Mouse (Mus musculus) embryonic facial prominence, embryonic 13.5 days (tissue): ENCODE results near the gene Pdlim1. TPM values are rescaled to one million over a fixed set of nuclear protein-coding genes. Genes with fewer than 3 reads are reported as not detected.

Source experiments
- ATAC-seq: fragments of 200-750 bp; cut with Nextera tagmentation; 2 replicates; pipeline ENCODE4 v1.8.0; 2017; ENCODE audit warnings: low read depth; ENCODE audit not compliant: insufficient number of reproducible peaks, insufficient read depth, low FRiP score, low TSS enrichment
- H3K27ac ChIP-seq: fragments of 300-500 bp; sonication (generic); 2 replicates; pipeline ENCODE4 v1.5.1; 2015; ENCODE audit warnings: moderate library complexity, mild to moderate bottlenecking, inconsistent platforms
- H3K27me3 ChIP-seq: fragments of 300-500 bp; sonication (generic); 2 replicates; pipeline ENCODE4 v1.6.1; 2015; ENCODE audit warnings: mild to moderate bottlenecking, inconsistent platforms
- H3K36me3 ChIP-seq: fragments of 300-500 bp; sonication (generic); 2 replicates; pipeline ENCODE4 v1.6.1; 2015; ENCODE audit warnings: mild to moderate bottlenecking, inconsistent platforms
- H3K4me1 ChIP-seq: fragments of 300-500 bp; sonication (generic); 2 replicates; pipeline ENCODE4 v1.6.1; 2015; ENCODE audit warnings: inconsistent platforms
- H3K4me2 ChIP-seq: fragments of 300-500 bp; sonication (generic); 2 replicates; pipeline ENCODE4 v1.6.1; 2015; ENCODE audit warnings: moderate library complexity, mild to moderate bottlenecking, inconsistent platforms
- H3K4me3 ChIP-seq: fragments of 300-500 bp; sonication (generic); 2 replicates; pipeline ENCODE4 v1.5.1; 2015; ENCODE audit warnings: mild to moderate bottlenecking, inconsistent platforms
- H3K9ac ChIP-seq: fragments of 300-500 bp; sonication (generic); 2 replicates; pipeline ENCODE4 v1.6.1; 2015; ENCODE audit warnings: mild to moderate bottlenecking, inconsistent platforms
- H3K9me3 ChIP-seq: fragments of 300-500 bp; sonication (generic); 2 replicates; pipeline ENCODE4 v1.6.1; 2016; ENCODE audit warnings: inconsistent platforms
- WGBS: fragments of 180-500 bp; shearing (Covaris S2); methylation state at CpG from one replicate; pipeline ENCODE4 v1.1.7; 2015; ENCODE audit warnings: mixed read lengths; 5-methylcytosine and 5-hydroxymethylcytosine counted together
- polyA plus RNA-seq: library from polyadenylated mRNA; unstranded; fragments of >200 nt; fragmentation: Nextera tagmentation; extraction: Ambion mirVana; gene quantifications from 2 replicates; pipeline ENCODE4 v1.2.1, GENCODE M21; 2015

The Pdlim1 gene
- polyA plus RNA-seq, 1 experiment from 2014 or later, result 154 TPM

DNA sequence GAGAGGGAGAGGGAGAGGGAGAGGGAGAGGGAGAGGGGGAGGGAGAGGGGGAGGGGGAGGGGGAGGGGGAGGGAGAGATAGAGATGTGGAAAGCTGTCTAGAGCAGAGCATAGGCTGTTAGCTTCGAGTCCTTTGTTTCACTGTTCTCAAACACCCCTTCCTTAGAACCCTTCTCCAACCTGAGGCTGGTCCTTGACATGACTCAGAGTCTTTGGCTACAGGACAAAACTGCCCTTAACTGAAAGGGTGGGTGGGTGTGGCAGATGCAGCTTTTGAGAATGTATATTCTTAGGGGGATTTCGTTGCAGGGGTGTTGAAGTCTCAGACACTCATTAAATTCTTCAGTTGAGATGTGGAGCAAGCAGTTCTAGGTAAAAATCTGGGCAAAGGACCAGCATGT is 11.8 kb upstream of the Pdlim1 start:
- Histone ChIP-seq H3K4me3 (no peak overlapping the region), H3K4me1 (no peaks in the 10 kb centered on the region), H3K27me3 (no peaks in the 10 kb centered on the region), H3K9me3 (no peaks in the 10 kb centered on the region; the same call in 1 of the 2 replicates), H3K27ac (no peak overlapping the region), H3K4me2 (no peak overlapping the region), H3K36me3 (no peaks in the 10 kb centered on the region), H3K9ac (no peak overlapping the region)
- WGBS, result 72% methylated on average over 2 of the region's 2 CpGs
- no peak for ATAC-seq

DNA sequence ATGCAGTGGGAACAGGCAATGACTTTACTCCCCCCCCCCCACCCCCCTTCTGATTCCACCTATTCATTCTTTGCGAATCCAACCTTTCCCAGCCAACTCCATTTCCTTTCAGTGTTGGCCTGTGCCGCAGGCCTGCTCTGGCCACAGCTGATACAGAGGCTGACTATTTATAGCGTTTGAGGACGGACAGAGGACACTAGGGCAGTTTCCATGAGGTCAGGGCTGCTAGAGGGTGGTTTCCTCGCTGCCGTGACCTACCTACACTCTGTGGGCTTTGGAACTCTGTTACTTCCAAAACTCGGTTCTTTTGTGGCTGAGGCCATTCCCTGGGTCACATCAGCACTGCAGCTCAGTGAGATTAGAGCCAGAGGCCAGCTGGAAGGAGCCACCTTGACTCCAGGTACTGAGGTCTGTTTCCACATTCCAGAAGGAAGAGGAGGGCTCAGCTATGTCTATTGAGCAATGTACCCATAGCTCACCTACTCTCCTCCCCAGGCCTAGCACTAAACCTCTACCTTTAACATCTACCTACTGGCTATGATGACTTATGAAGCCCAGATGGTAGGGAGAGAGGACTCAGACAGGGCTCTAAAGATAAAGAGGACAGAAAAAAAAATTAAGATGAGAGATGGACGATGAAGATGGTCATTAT is 6.9 kb upstream of the Pdlim1 start:
- Histone ChIP-seq H3K9me3 (no peaks in the 10 kb centered on the region; the same call in 1 of the 2 replicates), H3K9ac (no peak overlapping the region), H3K27me3 (no peaks in the 10 kb centered on the region), H3K4me3 (no peak overlapping the region), H3K36me3 (no peaks in the 10 kb centered on the region), H3K4me1 (no peaks in the 10 kb centered on the region), H3K27ac (no peak overlapping the region), H3K4me2 (no peak overlapping the region)
- WGBS, result 84% methylated on average over 8 of the region's 8 CpGs
- no peak for ATAC-seq

DNA sequence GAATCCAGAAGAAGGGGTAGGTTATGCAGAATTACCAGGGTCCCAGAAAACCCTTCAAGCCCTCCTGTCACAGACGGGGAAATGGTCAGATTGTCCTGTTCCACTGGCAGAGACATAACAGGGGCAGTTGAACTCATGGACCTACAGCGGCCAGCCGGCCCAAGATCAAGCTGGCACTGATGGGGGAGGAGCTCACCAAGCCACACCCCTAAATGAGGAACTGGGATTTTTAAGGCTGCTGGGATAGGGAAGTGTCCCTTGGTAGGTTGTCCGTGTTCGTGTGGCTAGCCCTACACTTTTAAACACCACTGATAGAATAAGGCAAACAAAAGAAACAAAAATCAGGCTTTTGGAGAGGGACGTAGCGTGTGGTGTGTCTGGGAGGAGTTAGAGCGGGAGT is 5.9 kb upstream of the Pdlim1 start:
- WGBS, result 90% methylated on average over 8 of the region's 8 CpGs
- Histone ChIP-seq H3K4me1 (no peaks in the 10 kb centered on the region), H3K27me3 (peaks cover 5% of the 10 kb centered on the region; the same call in 1 of the 2 replicates), H3K36me3 (no peaks in the 10 kb centered on the region), H3K9me3 (no peaks in the 10 kb centered on the region; the same call in 1 of the 2 replicates), H3K4me2 (no peak overlapping the region), H3K27ac (no peak overlapping the region), H3K4me3 (no peak overlapping the region), H3K9ac (no peak overlapping the region)
- ATAC-seq, result no peak

DNA sequence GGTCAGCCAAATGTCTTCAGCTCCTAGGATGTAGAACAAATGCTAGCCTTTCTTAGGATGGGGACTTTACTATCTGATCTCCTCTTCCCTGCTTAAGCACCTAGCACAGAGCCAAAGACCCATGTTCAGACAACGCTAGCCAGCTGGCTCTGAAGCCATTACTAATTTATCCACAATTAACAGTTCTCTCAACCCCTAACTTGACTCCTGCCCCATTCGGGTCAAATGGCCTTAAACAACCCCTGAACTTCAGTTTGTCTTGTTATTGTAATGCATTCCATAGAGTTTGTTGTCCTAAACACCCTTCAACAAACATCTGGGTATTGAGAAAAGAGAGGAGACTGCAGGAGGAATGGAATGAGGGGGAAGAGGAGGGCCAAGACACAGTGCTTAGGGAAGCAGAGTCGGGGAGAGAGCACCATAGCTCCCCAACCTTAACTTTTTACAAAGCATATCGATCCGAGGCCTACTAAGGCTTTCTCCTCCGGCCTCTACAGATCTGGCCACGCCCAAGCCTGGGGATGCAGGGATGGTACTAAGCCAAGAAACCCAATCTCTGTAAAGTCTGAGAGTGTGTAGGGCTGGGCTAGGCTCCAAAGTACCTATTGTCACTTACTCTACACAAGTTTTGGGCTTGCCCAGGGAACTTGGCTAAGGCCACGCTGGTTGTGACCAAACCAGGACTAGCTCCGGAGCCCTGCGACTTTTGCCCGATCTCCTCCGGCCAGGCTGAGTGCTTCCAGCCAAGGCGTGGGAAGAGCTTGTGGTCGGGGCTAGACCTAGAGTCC is 4.0 kb upstream of the Pdlim1 start:
- no peaks in the 10 kb centered on the region for H3K4me1 ChIP-seq
- WGBS, result 81% methylated on average over 14 of the region's 14 CpGs
- no peak overlapping the region for H3K4me2 ChIP-seq
- H3K4me3 ChIP-seq, result no peak overlapping the region
- peaks cover 16% of the 10 kb centered on the region for H3K27me3 ChIP-seq
- H3K9me3 ChIP-seq, result no peaks in the 10 kb centered on the region
- ATAC-seq, result no peak
- no peak overlapping the region for H3K27ac ChIP-seq
- no peaks in the 10 kb centered on the region for H3K36me3 ChIP-seq
- no peak overlapping the region for H3K9ac ChIP-seq

DNA sequence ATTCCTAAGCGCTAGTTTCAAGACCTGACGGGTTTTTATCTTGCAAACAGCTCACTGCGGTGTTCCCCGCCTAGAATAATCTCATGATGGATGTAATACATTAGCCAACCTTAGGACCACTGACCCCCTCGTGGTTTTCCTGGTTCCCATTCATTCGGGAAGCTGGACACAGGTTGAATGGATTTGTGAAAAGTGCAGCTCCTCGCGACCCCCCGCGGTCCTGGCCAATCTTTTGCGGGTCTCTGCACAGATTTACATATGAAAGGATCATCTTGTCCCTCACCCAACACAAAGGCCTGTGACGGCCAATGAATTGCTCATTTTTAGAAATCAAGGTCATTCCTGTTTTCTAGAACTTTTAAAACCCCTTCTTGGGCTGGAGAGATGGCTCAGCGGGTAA is 1.0 kb upstream of the Pdlim1 start:
- Histone ChIP-seq H3K4me3 (no peak overlapping the region), H3K4me1 (peaks cover 3% of the 10 kb centered on the region; the same call in 1 of the 2 replicates), H3K27me3 (peaks cover 23% of the 10 kb centered on the region), H3K9ac (no peak overlapping the region), H3K27ac (no peak overlapping the region), H3K36me3 (no peaks in the 10 kb centered on the region), H3K9me3 (no peaks in the 10 kb centered on the region), H3K4me2 (no peak overlapping the region)
- no peak for ATAC-seq
- WGBS, result 44% methylated on average over 13 of the region's 13 CpGs

DNA sequence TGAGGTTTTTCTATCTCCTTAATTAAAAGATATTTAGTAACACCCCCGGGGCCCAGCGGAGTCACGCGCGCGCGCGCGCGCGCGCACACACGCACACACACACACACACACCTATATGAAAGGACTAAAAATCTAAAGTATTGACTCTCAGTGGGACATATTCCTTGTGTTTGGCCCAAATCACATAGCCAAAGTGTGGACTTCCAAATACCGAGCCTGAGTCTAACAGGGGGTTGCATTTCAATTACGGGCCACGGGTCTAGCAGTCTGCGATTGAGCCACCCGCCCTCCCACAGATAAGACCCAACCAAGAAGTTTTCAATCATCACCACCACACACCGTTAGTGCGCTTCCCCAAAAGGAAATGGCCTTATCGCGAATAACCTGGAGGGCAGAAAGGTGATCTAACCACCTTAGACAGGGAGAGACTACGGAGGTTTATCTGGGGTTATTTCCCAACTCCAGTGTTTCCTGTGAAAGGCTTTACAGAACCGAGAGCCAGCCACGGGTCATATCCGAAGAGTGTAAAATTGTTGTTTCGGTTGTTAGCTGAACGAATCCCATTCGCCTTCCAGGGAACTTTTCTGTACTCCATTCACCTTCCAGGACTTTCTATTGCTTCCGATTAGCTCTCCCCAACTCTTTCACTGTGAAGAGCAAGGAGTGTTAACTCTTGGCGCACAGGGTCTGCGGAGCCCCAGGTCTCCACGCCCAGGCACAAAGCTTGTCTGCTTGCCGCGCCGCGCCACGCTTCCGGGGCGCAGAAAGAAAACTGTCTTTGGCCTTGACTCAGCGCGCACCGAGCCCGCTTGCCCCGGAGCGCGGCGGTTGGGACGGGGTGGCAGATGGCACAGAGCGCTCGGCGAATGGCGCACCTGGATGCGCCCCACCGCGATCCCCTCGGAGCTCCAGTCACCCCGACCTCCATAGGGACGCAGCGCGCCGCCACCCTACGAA is 1.0 kb downstream of the Pdlim1 start:
- ATAC-seq, result no peak

DNA sequence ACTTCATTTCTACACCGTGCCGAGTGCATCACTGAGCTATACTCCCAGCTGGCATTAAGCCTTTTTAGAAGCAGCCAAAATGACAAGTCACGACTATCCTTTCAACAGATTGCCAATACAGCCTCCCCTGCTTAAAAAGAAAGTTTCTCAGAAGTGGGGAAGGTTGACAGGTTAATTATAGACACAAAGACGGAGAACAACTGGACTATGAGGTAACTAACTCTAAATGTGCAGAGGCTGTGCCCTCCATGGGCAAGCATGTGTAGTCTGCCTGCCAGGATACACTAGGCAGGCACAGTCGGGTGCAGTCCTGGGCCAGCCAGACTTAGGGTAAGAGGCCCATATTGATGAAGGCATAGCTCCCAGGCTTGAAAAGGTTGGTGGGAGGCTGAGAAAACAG is 2.1 kb downstream of the Pdlim1 start:
- Histone ChIP-seq H3K9me3 (no peaks in the 10 kb centered on the region), H3K4me2 (peak overlapping the region; percentile 94), H3K4me1 (peaks cover 3% of the 10 kb centered on the region; the same call in 1 of the 2 replicates), H3K9ac (no peak overlapping the region), H3K4me3 (peak overlapping the region; percentile 12; the same call in 1 of the 2 replicates), H3K36me3 (no peaks in the 10 kb centered on the region), H3K27me3 (peaks cover 23% of the 10 kb centered on the region), H3K27ac (no peak overlapping the region)
- WGBS, result 56% methylated on average over 5 of the region's 5 CpGs
- ATAC-seq, result no peak

More for the DNA sequence above, 1.0 kb downstream of the Pdlim1 start:
- Histone ChIP-seq H3K27ac (no peak overlapping the region), H3K36me3 (no peaks in the 10 kb centered on the region), H3K4me3 (peak overlapping the region; percentile 67), H3K27me3 (peaks cover 23% of the 10 kb centered on the region), H3K9ac (peak overlapping the region; percentile 77), H3K4me1 (peaks cover 3% of the 10 kb centered on the region; the same call in 1 of the 2 replicates), H3K9me3 (no peaks in the 10 kb centered on the region), H3K4me2 (peak overlapping the region; percentile 94)
- WGBS, result 6% methylated on average over 63 of the region's 63 CpGs

DNA sequence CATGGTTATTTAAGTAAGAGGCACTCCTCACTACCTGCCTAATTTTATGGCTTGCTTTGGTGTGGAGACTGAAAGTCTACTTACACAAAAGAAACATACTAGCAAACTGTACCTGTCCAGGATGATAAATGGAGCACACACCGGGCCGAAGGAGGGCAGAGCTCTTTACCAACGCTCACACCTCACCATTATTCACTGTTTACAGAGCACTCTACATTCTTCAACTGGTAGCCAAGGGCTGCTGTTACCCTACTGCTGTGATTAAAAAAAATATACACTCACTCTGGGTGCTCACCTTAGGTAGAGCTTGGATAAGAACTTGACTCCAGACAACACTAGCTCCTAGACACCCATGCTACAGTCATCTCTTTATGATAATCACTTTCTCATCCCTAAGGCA is 3.1 kb downstream of the Pdlim1 start:
- H3K4me1 ChIP-seq, result peaks cover 3% of the 10 kb centered on the region; the same call in 1 of the 2 replicates
- H3K9ac ChIP-seq, result no peak overlapping the region
- no peaks in the 10 kb centered on the region for H3K36me3 ChIP-seq
- H3K27me3 ChIP-seq, result peaks cover 23% of the 10 kb centered on the region
- no peak for ATAC-seq
- no peak overlapping the region for H3K27ac ChIP-seq
- WGBS, result 72% methylated on average over 3 of the region's 3 CpGs
- no peak overlapping the region for H3K4me2 ChIP-seq
- no peak overlapping the region for H3K4me3 ChIP-seq
- no peaks in the 10 kb centered on the region for H3K9me3 ChIP-seq

DNA sequence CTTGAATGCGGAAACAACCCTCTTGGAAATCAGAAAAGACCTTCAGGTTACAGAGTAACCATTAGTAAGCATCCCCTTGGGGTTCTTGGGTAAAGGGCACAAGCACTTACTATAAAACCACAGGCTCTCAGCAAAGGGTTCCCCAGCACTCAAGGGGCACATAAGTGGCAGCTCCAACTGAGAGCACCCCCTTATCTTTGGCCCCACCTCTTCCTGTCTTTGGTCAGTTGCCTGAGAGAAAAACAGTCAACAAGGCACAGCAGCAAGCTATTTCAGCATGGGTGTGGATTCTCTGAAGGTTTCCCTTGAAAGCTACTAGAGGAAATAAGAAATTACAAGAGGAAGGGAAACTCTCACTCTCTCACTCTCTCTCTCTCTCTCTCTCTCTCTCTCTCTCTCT is 4.3 kb downstream of the Pdlim1 start:
- WGBS, result 76% methylated on average over 1 of the region's 1 CpGs
- no peak overlapping the region for H3K4me2 ChIP-seq
- no peak for ATAC-seq

DNA sequence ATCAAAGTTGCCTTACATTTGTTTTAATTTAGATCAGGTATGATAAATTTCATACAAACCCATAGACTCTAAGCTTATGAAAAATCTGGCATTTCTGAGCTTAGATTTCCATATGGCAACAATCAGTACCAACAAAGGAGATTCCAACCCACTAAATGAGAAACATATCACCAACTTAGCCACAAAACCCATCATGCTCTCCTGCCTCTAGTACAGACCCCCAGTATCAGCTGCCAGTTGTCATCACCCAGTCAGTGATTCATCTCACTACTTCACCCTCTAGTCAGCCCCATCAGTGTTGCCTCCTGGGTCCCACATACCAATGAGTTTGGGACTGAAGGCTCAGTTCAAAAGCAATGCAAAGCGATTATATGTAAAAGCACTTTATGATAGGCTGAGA is 12.2 kb downstream of the Pdlim1 start:
- Histone ChIP-seq H3K36me3 (no peaks in the 10 kb centered on the region), H3K4me2 (no peak overlapping the region), H3K27ac (no peak overlapping the region), H3K4me1 (peaks cover 33% of the 10 kb centered on the region), H3K27me3 (no peaks in the 10 kb centered on the region), H3K9ac (no peak overlapping the region), H3K4me3 (no peak overlapping the region), H3K9me3 (no peaks in the 10 kb centered on the region)
- ATAC-seq, result no peak
- 68% methylated on average over 1 of the region's 1 CpGs for WGBS

More for the DNA sequence above, 4.3 kb downstream of the Pdlim1 start:
- Histone ChIP-seq H3K27ac (no peak overlapping the region), H3K27me3 (peaks cover 17% of the 10 kb centered on the region), H3K4me1 (peaks cover 3% of the 10 kb centered on the region; the same call in 1 of the 2 replicates), H3K9me3 (no peaks in the 10 kb centered on the region), H3K4me3 (no peak overlapping the region), H3K36me3 (no peaks in the 10 kb centered on the region), H3K9ac (no peak overlapping the region)

DNA sequence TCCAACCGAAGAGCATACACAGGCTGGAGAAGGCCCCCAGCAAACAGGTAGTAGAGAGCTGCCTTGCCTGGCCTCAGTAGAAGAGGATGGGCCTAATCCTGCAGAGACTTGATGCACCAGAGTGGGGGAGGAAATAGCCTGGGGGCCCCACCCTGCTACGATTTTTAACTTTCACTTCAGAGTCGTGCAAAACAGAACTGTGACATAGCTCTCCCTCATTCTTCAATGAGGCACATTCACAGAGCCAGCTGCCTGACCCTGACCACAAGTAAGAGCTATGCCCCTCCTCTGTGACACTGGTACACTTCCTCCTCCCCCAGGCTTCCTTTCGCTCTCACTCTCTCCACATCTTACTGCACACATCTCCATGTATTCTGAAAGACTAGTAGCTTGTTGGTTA is 14.2 kb downstream of the Pdlim1 start:
- ATAC-seq, result no peak
- WGBS, result 34% methylated on average over 4 of the region's 4 CpGs

More for the DNA sequence above, 14.2 kb downstream of the Pdlim1 start:
- Histone ChIP-seq H3K4me3 (no peak overlapping the region), H3K36me3 (no peaks in the 10 kb centered on the region), H3K9me3 (no peaks in the 10 kb centered on the region), H3K27ac (peak overlapping the region; percentile 23; the same call in 1 of the 2 replicates), H3K4me2 (no peak overlapping the region), H3K4me1 (peaks cover 39% of the 10 kb centered on the region), H3K9ac (0 out of 2 replicates have a peak overlapping the region, but pooled peaks have one; percentile 21), H3K27me3 (no peaks in the 10 kb centered on the region)
